Mouse (Mus musculus) lung, embryonic 14.5 days (tissue): ENCODE data around the gene Tarbp2. TPM values are rescaled to one million over a fixed set of nuclear protein-coding genes. Genes with fewer than 3 reads are reported as not detected.

Experiments used
- ATAC-seq: fragments of 200-750 bp; cut with Nextera tagmentation; 2 replicates; pipeline ENCODE4 v1.8.0; 2017; ENCODE audit warnings: mild to moderate bottlenecking, moderate TSS enrichment, moderate library complexity; ENCODE audit not compliant: insufficient read depth
- DNase-seq: peaks from one replicate; pipeline ENCODE4 v3.0.0-alpha.2; 2015
- H3K27ac ChIP-seq: fragments of 300-500 bp; sonication (generic); 2 replicates; pipeline ENCODE4 v1.5.1; 2014; ENCODE audit warnings: low read depth, mild to moderate bottlenecking, moderate library complexity
- H3K27me3 ChIP-seq: fragments of 300-500 bp; sonication (generic); 2 replicates; pipeline ENCODE4 v1.6.1; 2014; ENCODE audit warnings: low read length, control low read depth; ENCODE audit not compliant: insufficient read depth
- H3K36me3 ChIP-seq: fragments of 300-500 bp; sonication (generic); 2 replicates; pipeline ENCODE4 v1.6.1; 2014; ENCODE audit warnings: control low read depth; ENCODE audit not compliant: insufficient read depth
- H3K4me1 ChIP-seq: fragments of 300-500 bp; sonication (generic); 2 replicates; pipeline ENCODE4 v1.6.1; 2014; ENCODE audit warnings: antibody characterized with exemption, control low read depth; ENCODE audit not compliant: insufficient read depth
- H3K4me2 ChIP-seq: fragments of 300-500 bp; sonication (generic); 2 replicates; pipeline ENCODE4 v1.6.1; 2014; ENCODE audit warnings: mild to moderate bottlenecking
- H3K4me3 ChIP-seq: fragments of 300-500 bp; sonication (generic); 2 replicates; pipeline ENCODE4 v1.5.1; 2014; ENCODE audit warnings: low read depth, low read length
- H3K9ac ChIP-seq: fragments of 300-500 bp; sonication (generic); 2 replicates; pipeline ENCODE4 v1.6.1; 2014
- H3K9me3 ChIP-seq: fragments of 300-500 bp; sonication (generic); 2 replicates; pipeline ENCODE4 v1.6.1; 2016; ENCODE audit warnings: low read depth, low read length, control low read depth
- CTCF ChIP-seq: IDR thresholded peaks from 2 replicates; pipeline ENCODE4 v1.5.1; 2016; ENCODE audit warnings: antibody characterized with exemption, low read depth
- WGBS: fragments of 180-500 bp; shearing (Covaris S2); extraction: QIAGEN DNeasy Blood & Tissue Kit; methylation state at CpG from one replicate; pipeline ENCODE4 v1.1.7; 2014; 5-methylcytosine and 5-hydroxymethylcytosine counted together
- polyA plus RNA-seq: library from polyadenylated mRNA; unstranded; fragments of >200 nt; fragmentation: Nextera tagmentation; extraction: Ambion mirVana; gene quantifications from 2 replicates; pipeline ENCODE4 v1.2.1, GENCODE M21; 2014

Gene Tarbp2
- polyA plus RNA-seq, 1 experiment from 2014 or later: 81.2 TPM

GRCm38 (mm10) chr15:102505770-102506463 is 12.1 kb upstream of the Tarbp2 start:
- WGBS: 73% methylated on average over 9 of the region's 9 CpGs
- no peaks in the 10 kb centered on the region for H3K9me3 ChIP-seq
- H3K36me3 ChIP-seq: peaks cover 52% of the 10 kb centered on the region
- H3K4me2 ChIP-seq: no peak overlapping the region
- H3K9ac ChIP-seq: no peak overlapping the region
- H3K4me1 ChIP-seq: peaks cover 5% of the 10 kb centered on the region; the same call in 1 of the 2 replicates
- no peak overlapping the region for H3K27ac ChIP-seq
- no peak for TF ChIP-seq CTCF
- no peaks in the 10 kb centered on the region for H3K27me3 ChIP-seq
- ATAC-seq: no peak
- H3K4me3 ChIP-seq: no peak overlapping the region
- DNase-seq: no peak

- H3K27me3 ChIP-seq: no peaks in the 10 kb centered on the region
- H3K36me3 ChIP-seq: peaks cover 47% of the 10 kb centered on the region
- TF ChIP-seq CTCF: no peak
- ATAC-seq (no peak), DNase-seq (no peak)
- no peak overlapping the region for H3K4me3 ChIP-seq
- no peak overlapping the region for H3K4me2 ChIP-seq
- WGBS: 22% methylated on average over 2 of the region's 2 CpGs
- H3K4me1 ChIP-seq: peaks cover 10% of the 10 kb centered on the region; the same call in 1 of the 2 replicates
- no peak overlapping the region for H3K27ac ChIP-seq
- H3K9me3 ChIP-seq: no peaks in the 10 kb centered on the region
- no peak overlapping the region for H3K9ac ChIP-seq
These were observed 11.5 kb upstream of the Tarbp2 start for GRCm38 (mm10) chr15:102506464-102506830.

- Histone ChIP-seq H3K9me3 (no peaks in the 10 kb centered on the region), H3K4me1 (peaks cover 10% of the 10 kb centered on the region; the same call in 1 of the 2 replicates), H3K27ac (no peak overlapping the region), H3K4me2 (no peak overlapping the region), H3K36me3 (peaks cover 43% of the 10 kb centered on the region), H3K27me3 (no peaks in the 10 kb centered on the region), H3K9ac (no peak overlapping the region), H3K4me3 (no peak overlapping the region)
- TF ChIP-seq CTCF: no peak
- ATAC-seq (no peak), DNase-seq (no peak)
- 78% methylated on average over 1 of the region's 1 CpGs for WGBS
These were observed 11.1 kb upstream of the Tarbp2 start for GRCm38 (mm10) chr15:102506864-102507263.

GRCm38 (mm10) chr15:102507561-102507960 is 10.4 kb upstream of the Tarbp2 start:
- no peak overlapping the region for H3K4me2 ChIP-seq
- ATAC-seq (no peak), DNase-seq (no peak)
- H3K4me3 ChIP-seq: no peak overlapping the region
- H3K9ac ChIP-seq: no peak overlapping the region
- peaks cover 10% of the 10 kb centered on the region; the same call in 1 of the 2 replicates for H3K4me1 ChIP-seq
- H3K27me3 ChIP-seq: no peaks in the 10 kb centered on the region
- TF ChIP-seq CTCF: no peak
- H3K27ac ChIP-seq: no peak overlapping the region
- H3K36me3 ChIP-seq: peaks cover 36% of the 10 kb centered on the region
- no peaks in the 10 kb centered on the region for H3K9me3 ChIP-seq

- Histone ChIP-seq H3K4me2 (no peak overlapping the region), H3K27me3 (no peaks in the 10 kb centered on the region), H3K27ac (no peak overlapping the region), H3K4me3 (no peak overlapping the region), H3K9me3 (no peaks in the 10 kb centered on the region), H3K36me3 (peaks cover 29% of the 10 kb centered on the region), H3K9ac (no peak overlapping the region), H3K4me1 (peaks cover 10% of the 10 kb centered on the region; the same call in 1 of the 2 replicates)
- DNase-seq: no peak
- no peak for ATAC-seq
- WGBS: 75% methylated on average over 3 of the region's 3 CpGs
- TF ChIP-seq CTCF: no peak
These were observed 9.7 kb upstream of the Tarbp2 start for GRCm38 (mm10) chr15:102508336-102508735.

GRCm38 (mm10) chr15:102510110-102510509 is 7.9 kb upstream of the Tarbp2 start:
- no peak for TF ChIP-seq CTCF
- H3K9me3 ChIP-seq: no peaks in the 10 kb centered on the region
- no peaks in the 10 kb centered on the region for H3K27me3 ChIP-seq
- peak overlapping the region; percentile 77 for H3K27ac ChIP-seq
- DNase-seq (peak; percentile 44), ATAC-seq (peak; percentile 52)
- peak overlapping the region; percentile 49 for H3K4me3 ChIP-seq
- H3K4me2 ChIP-seq: peak overlapping the region; percentile 77
- H3K4me1 ChIP-seq: peaks cover 10% of the 10 kb centered on the region; the same call in 1 of the 2 replicates
- H3K9ac ChIP-seq: peak overlapping the region; percentile 49
- peaks cover 11% of the 10 kb centered on the region; the same call in 1 of the 2 replicates for H3K36me3 ChIP-seq
- 4% methylated on average over 9 of the region's 9 CpGs for WGBS

- peak overlapping the region; percentile 77 for H3K27ac ChIP-seq
- no peak for TF ChIP-seq CTCF
- H3K36me3 ChIP-seq: peaks cover 7% of the 10 kb centered on the region; the same call in 1 of the 2 replicates
- H3K4me2 ChIP-seq: peak overlapping the region; percentile 77
- peak overlapping the region; percentile 49 for H3K4me3 ChIP-seq
- peak overlapping the region; percentile 49 for H3K9ac ChIP-seq
- H3K4me1 ChIP-seq: peaks cover 15% of the 10 kb centered on the region
- DNase-seq (peak; percentile 94), ATAC-seq (peak; percentile 93)
- no peaks in the 10 kb centered on the region for H3K9me3 ChIP-seq
- H3K27me3 ChIP-seq: no peaks in the 10 kb centered on the region
- WGBS: 3% methylated on average over 34 of the region's 34 CpGs
These were observed 7.3 kb upstream of the Tarbp2 start for GRCm38 (mm10) chr15:102510590-102511284.
